Mouse (Mus musculus) neural tube, embryonic 10.5 days (tissue): ENCODE data around the gene Sept5.

ENCODE experiments used
- DNase-seq: peaks from one replicate; pipeline ENCODE4 v3.0.0-alpha.2; 2017; ENCODE audit warnings: low spot score; ENCODE audit errors: extremely low spot score

Gene Sept5

DNA sequence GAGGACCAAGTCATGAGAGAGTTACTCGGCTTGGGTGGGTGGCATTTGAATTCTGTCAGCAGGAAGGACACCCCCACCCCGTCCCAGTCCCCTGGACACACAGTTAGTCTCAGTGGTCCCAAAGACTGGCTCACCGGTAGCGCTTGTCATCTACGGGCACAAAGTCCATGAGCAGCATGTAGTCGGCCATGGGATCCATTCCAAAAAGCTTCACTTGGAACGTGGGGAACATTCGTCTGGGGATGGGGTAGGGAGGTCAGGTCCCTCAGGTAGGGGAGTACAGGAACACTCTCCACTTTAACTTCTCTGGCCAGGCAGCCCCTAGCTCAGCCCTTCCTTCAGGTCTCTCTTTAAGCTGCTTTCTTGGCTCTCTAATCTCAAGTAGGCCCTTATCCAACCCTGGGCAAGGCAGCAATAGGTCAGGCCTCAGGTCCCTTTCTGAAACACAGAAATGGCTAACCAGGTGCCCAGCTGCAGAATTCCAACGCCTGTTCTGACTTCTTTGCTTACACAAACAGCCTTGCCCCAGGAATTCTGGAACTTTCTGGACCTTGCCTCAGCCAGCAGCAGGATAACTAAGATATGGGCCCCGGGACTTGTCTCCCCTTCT, 44.7 kb downstream of the Sept5 start:
- DNase-seq: peak; percentile 47

GRCm38 (mm10) chr16:18583673-18584357, 45.9 kb downstream of the Sept5 start:
- peak; percentile 63 for DNase-seq

DNA sequence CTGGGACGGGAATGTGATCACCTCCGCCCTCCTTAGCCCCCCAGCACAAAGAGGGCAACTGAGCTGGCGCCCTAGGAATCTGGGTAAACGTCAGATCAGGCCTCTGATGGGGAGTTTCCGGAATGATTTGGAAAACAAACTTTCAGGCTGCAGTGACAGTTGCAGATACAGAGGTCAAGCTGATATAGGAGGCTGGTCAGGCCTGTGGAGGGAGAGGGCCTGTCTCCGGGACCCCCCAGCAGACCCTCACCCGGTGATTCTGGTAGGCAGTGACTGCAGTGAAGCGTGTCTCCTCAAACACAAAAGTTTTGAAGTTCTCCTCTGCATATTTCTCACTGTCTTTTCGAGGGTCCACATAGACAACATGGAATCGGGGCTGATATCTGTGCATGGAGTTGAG, 46.6 kb downstream of the Sept5 start:
- no peak for DNase-seq

DNA sequence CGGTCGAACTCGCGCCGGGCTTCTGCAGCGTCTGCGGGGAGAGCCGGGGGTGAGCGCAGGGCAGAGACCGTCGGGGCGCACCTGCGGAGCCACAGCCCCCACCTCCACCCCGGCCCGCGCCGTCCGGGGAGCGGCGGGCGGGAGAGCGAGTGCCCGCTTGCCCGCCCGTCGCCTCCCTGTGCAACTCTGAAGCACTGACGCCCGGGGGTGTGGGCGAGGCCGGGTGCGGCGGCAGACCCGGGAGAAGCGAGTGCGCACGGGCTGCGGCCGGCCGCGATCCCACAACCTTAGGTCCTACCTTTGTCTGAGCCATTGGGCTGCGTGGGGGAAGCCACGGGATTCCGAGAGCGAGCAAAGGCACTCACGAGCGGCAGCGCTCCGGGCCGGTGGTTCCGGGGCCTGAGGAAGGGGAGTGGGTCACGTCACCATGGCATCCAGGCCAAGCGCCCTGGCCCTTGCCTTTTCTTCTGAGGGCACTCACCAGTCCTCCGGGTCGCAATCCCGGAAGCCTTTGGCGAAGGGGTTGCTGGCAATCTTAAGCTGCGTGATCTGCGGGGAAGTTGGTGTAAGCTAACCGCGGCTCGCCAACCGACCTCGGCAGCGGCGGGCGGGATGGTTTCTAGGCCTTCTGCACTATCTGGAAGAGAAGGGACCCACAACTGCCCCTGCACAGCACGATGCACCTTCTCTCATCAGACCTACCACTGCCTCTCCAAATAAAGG, 47.2 kb downstream of the Sept5 start:
- peak; percentile 66 for DNase-seq

GRCm38 (mm10) chr16:18581623-18582205, 48.0 kb downstream of the Sept5 start:
- peak; percentile 55 for DNase-seq

DNA sequence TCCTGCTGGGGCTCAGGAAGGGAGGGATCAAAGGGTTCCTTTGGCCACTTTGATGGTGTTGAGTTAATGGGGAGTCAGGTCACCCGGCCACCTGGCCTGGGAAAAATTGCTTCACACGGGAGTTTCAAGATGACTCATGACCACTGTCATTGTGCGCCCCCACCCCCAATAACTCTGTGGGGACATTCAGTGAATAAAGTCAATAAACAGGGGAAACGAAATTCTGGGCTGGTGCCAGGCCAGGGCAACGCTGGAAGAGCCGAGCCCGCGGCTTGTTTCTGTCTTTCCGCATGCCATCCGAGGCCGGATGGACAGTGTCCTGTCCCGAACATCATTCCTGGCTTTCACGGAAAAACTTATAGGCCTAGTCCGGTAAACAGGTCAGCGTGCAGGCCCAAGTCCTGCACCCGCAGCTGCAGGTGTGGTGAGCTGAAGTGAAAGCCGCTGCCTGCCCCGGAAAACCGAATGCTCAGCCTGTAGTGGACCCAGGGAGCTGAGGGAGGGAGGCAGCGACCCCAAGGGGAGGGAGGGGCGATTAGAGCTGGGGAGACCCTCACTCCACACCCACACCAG, 48.6 kb downstream of the Sept5 start:
- DNase-seq: peak; percentile 57

- no peak for DNase-seq
These were observed 49.4 kb downstream of the Sept5 start for GRCm38 (mm10) chr16:18580389-18580788.

DNA sequence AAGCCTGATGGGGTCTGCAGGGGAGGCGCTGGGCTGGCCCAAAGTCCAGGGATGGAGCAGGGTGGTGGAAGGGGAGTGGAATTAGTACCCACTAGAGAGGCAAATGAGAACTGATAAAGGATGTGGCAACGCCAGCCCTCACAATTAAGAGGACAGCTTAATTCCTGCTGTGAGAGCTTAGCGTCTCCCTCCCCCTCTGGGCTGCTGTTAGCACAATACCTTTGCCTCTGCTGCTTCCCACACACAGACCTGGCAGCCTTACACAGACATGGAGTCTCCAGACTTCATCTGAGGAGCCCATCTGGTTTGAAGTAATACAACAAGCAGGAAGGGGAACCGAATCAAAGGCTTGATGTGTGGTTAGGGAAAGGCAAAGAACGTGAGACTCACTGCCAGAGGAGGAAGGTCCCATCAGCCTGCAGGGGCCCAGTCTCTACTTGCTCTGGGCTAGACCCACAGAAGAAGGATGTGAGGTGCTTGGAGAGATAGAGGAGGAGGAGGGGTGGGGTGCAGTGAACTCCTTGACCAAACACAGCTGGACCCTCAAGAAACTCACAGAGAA, 52.1 kb downstream of the Sept5 start:
- no peak for DNase-seq

- no peak for DNase-seq
These were observed 52.7 kb downstream of the Sept5 start for GRCm38 (mm10) chr16:18577071-18577470.

- DNase-seq: no peak
These were observed 55.6 kb downstream of the Sept5 start for GRCm38 (mm10) chr16:18574196-18574595.
